Comparison of ENCODE assay signal across 35 mouse cellular contexts in the genomic region with DNA sequence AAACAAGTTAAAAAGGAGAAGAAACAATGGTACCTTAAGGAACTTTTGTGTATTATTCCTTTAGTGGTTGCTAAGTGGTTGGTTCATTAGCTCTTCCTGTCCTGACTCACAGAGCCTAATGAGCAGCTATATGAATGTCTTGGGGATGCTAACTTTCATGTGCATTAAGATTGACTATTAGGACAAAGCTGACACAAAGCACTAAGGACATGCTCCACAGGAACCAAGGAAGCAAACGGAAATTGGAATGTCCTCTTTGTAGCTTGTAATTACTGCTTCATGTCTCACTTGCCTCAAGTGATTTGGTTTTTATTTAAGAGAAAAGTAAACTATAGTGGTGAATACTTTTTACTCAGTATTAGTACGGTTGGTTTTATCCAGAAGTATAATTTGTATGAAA.
"Had no signal": no experiment of that assay in that cellular context is flagged by ENCODE, and none has a peak within 500 bp of the region (broad histone marks: within the 10 kb centered on the region; RNA-seq: fewer than 3 reads in every experiment).

No protein-coding gene starts in this region.

- H3K27ac ChIP-seq: heart, embryonic 10.5 days; heart, embryonic 13.5 days; heart, embryonic 15.5 days; hindbrain, embryonic 10.5 days; hindbrain, embryonic 12.5 days; hindbrain, embryonic 13.5 days; hindbrain, embryonic 14.5 days; hindbrain, embryonic 15.5 days; hindbrain, postnatal 0 days; intestine, embryonic 15.5 days; kidney, embryonic 15.5 days; kidney, postnatal 0 days; layer of hippocampus, adult 2 months had no signal

- DNase-seq: heart, postnatal 10 days; heart, postnatal 14 days; heart, postnatal 36 days; heart, postnatal 4 days; kidney, adult 11 months; kidney, adult 18-20 months; kidney, adult 2 months; kidney, adult 8-10 months; kidney, adult 9 months; kidney, postnatal 10 days; kidney, postnatal 14 days; kidney, postnatal 25 days; kidney, postnatal 36 days; kidney, postnatal 4 days; layer of hippocampus, adult 9-11 months; layer of hippocampus, postnatal 36 days had no signal

- H3K27me3 ChIP-seq: heart, embryonic 12.5 days; heart, embryonic 13.5 days; heart, embryonic 15.5 days; hindbrain, embryonic 12.5 days; hindbrain, embryonic 13.5 days; hindbrain, embryonic 15.5 days; intestine, embryonic 15.5 days; kidney, embryonic 15.5 days had no signal

- H3K4me2 ChIP-seq: heart, embryonic 11.5 days; heart, embryonic 12.5 days; heart, embryonic 13.5 days; heart, embryonic 15.5 days; hindbrain, embryonic 12.5 days; hindbrain, embryonic 13.5 days; hindbrain, embryonic 14.5 days; hindbrain, embryonic 15.5 days; intestine, embryonic 15.5 days; kidney, embryonic 15.5 days had no signal

- ATAC-seq: hindbrain, embryonic 16.5 days; hindbrain, postnatal 0 days; inflammation-experienced regulatory T-cells, adult 6 months; intestine, embryonic 15.5 days; intestine, embryonic 16.5 days; intestine, postnatal 0 days had no signal

- H3K4me1 ChIP-seq: heart, embryonic 10.5 days; heart, embryonic 12.5 days; heart, embryonic 13.5 days; heart, embryonic 15.5 days; hindbrain, embryonic 10.5 days; hindbrain, embryonic 12.5 days; hindbrain, embryonic 13.5 days; hindbrain, embryonic 15.5 days; intestine, embryonic 15.5 days; kidney, embryonic 15.5 days had no signal

- H3K9me3 ChIP-seq: heart, embryonic 10.5 days; heart, embryonic 12.5 days; heart, embryonic 13.5 days; heart, embryonic 15.5 days; hindbrain, embryonic 10.5 days; hindbrain, embryonic 12.5 days; hindbrain, embryonic 13.5 days; hindbrain, embryonic 15.5 days; intestine, embryonic 15.5 days; kidney, embryonic 15.5 days had no signal

- H3K9ac ChIP-seq: heart, embryonic 12.5 days; heart, embryonic 13.5 days; heart, embryonic 15.5 days; hindbrain, embryonic 12.5 days; hindbrain, embryonic 13.5 days; hindbrain, embryonic 14.5 days; hindbrain, embryonic 15.5 days; intestine, embryonic 15.5 days; kidney, embryonic 15.5 days had no signal

- H3K36me3 ChIP-seq: heart, embryonic 10.5 days; heart, embryonic 12.5 days; heart, embryonic 13.5 days; heart, embryonic 15.5 days; hindbrain, embryonic 10.5 days; hindbrain, embryonic 12.5 days; hindbrain, embryonic 13.5 days; hindbrain, embryonic 15.5 days; intestine, embryonic 15.5 days; kidney, embryonic 15.5 days had no signal

- H3K4me3 ChIP-seq: heart, embryonic 10.5 days; heart, embryonic 12.5 days; heart, embryonic 13.5 days; heart, embryonic 15.5 days; hindbrain, embryonic 10.5 days; hindbrain, embryonic 12.5 days; hindbrain, embryonic 13.5 days; hindbrain, embryonic 15.5 days; intestine, embryonic 15.5 days; kidney, embryonic 15.5 days; layer of hippocampus, adult 2 months had no signal
